Mouse (Mus musculus): ENCODE results near the gene Blcap. TPM values are rescaled to one million over a fixed set of nuclear protein-coding genes. Genes with fewer than 3 reads are reported as not detected.
A peak's percentile ranks its signal among the peaks of the same experiment; 100 is the strongest.

Blcap gene
- polyA plus RNA-seq, 1 experiment from 2014 or later = 66.9 TPM

- peak overlapping the region; percentile 59 for H3K27ac ChIP-seq
- no peaks in the 10 kb centered on the region for H3K36me3 ChIP-seq
- peaks cover 48% of the 10 kb centered on the region for H3K4me1 ChIP-seq
- peaks cover 18% of the 10 kb centered on the region; the same call in 1 of the 2 replicates for H3K27me3 ChIP-seq (ENCODE audit: low read depth, poor library complexity, severe bottlenecking)
- DNase-seq (ENCODE audit: low spot score) = no peak
- WGBS = 37% methylated on average over 14 of the region's 14 CpGs
- no peaks in the 10 kb centered on the region for H3K9me3 ChIP-seq (replicated peaks)
- 0 out of 2 replicates have a peak overlapping the region, but pooled peaks have one; percentile 3 for H3K4me3 ChIP-seq
These were observed 64.3 kb downstream of the Blcap start for GRCm38 (mm10) chr2:157506779-157507178.

Small RNA genes within 50 kb of the gene (microRNA-seq; reads per million reads assigned to microRNA genes)
- gene Gm23134 = 3.2 reads per million, percentile 2 among the genes with 10 or more reads in this experiment

Other genes with a start within 250 kb of the Blcap start
- gene Ghrh, start 223.8 kb downstream of the Blcap start, polyA plus RNA-seq (2016; fragmentation: Nextera tagmentation; extraction: Ambion mirVana) = not detected in 2 replicates
- gene Manbal, start 203.7 kb downstream of the Blcap start, polyA plus RNA-seq (2016; fragmentation: Nextera tagmentation; extraction: Ambion mirVana) = 70.0 and 70.9 TPM in 2 replicates
- 21.7 and 26.2 TPM in 2 replicates for gene Src, start 152.8 kb downstream of the Blcap start, polyA plus RNA-seq (2016; fragmentation: Nextera tagmentation; extraction: Ambion mirVana)
- gene Nnat, start 11.2 kb downstream of the Blcap start, polyA plus RNA-seq (2016; fragmentation: Nextera tagmentation; extraction: Ambion mirVana) = 2,112 and 2,427 TPM in 2 replicates
- gene Ctnnbl1, start 166.1 kb upstream of the Blcap start, polyA plus RNA-seq (2016; fragmentation: Nextera tagmentation; extraction: Ambion mirVana) = 90.7 and 97.8 TPM in 2 replicates